Mouse (Mus musculus) neural tube, embryonic 13.5 days (tissue): ENCODE results near the gene Vmo1. TPM values are rescaled to one million over a fixed set of nuclear protein-coding genes. Genes with fewer than 3 reads are reported as not detected.
"Not testable (repeated sequence)": the region's sequence is repeated elsewhere in the genome, so short reads cannot be mapped to it uniquely, and the experiment has no call there.

Experiments
- ATAC-seq: fragments of 200-750 bp; cut with Nextera tagmentation; 2 replicates; pipeline ENCODE4 v1.8.0; 2017; ENCODE audit warnings: low read depth, mild to moderate bottlenecking, moderate TSS enrichment, moderate library complexity
- H3K27ac ChIP-seq: fragments of 300-500 bp; sonication (generic); replicated peaks from 2 replicates; pipeline ENCODE4 v1.5.1; 2015; ENCODE audit warnings: moderate library complexity, mild to moderate bottlenecking, inconsistent platforms
- H3K27me3 ChIP-seq: fragments of 300-500 bp; sonication (generic); 2 replicates; pipeline ENCODE4 v1.6.1; 2015; ENCODE audit warnings: mild to moderate bottlenecking, inconsistent platforms
- H3K36me3 ChIP-seq: fragments of 300-500 bp; sonication (generic); 2 replicates; pipeline ENCODE4 v1.6.1; 2015; ENCODE audit warnings: mild to moderate bottlenecking, inconsistent platforms
- H3K4me1 ChIP-seq: fragments of 300-500 bp; sonication (generic); replicated peaks from 2 replicates; pipeline ENCODE4 v1.6.1; 2015; ENCODE audit warnings: inconsistent platforms
- H3K4me2 ChIP-seq: fragments of 300-500 bp; sonication (generic); 2 replicates; pipeline ENCODE4 v1.6.1; 2015; ENCODE audit warnings: inconsistent platforms, mild to moderate bottlenecking, moderate library complexity
- H3K4me3 ChIP-seq: fragments of 300-500 bp; sonication (generic); 2 replicates; pipeline ENCODE4 v1.5.1; 2015; ENCODE audit warnings: mild to moderate bottlenecking, inconsistent platforms
- H3K9ac ChIP-seq: fragments of 300-500 bp; sonication (generic); 2 replicates; pipeline ENCODE4 v1.6.1; 2015; ENCODE audit warnings: moderate library complexity, mild to moderate bottlenecking, inconsistent platforms
- H3K9me3 ChIP-seq: fragments of 300-500 bp; sonication (generic); 2 replicates; pipeline ENCODE4 v1.6.1; 2016; ENCODE audit warnings: inconsistent platforms
- WGBS: fragments of 180-500 bp; shearing (Covaris S2); methylation state at CpG from one replicate; pipeline ENCODE4 v1.1.7; 2015; 5-methylcytosine and 5-hydroxymethylcytosine counted together
- polyA plus RNA-seq: library from polyadenylated mRNA; unstranded; fragments of >200 nt; fragmentation: Nextera tagmentation; extraction: Ambion mirVana; gene quantifications from 2 replicates; pipeline ENCODE4 v1.2.1, GENCODE M21; 2015

The Vmo1 gene
- polyA plus RNA-seq, 1 experiment from 2014 or later, result 0.31 TPM

DNA sequence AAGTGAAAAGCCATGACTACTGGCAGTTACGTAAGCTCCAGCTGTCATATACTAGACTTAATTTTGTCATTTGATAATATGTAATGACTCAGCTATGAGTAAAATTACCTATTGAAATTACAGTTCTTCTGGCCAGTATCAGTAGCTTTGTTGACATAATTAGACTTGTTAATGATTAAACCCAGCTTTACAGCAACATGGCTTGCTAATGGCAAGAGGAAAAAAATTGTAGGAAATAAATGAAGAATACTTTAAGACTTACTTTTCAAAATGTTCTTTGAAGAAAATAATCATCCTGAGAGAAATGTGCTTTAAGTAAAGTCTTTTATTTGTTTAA is 14.0 kb downstream of the Vmo1 start:
- no peaks in the 10 kb centered on the region for H3K9me3 ChIP-seq
- no peak overlapping the region for H3K9ac ChIP-seq
- no peaks in the 10 kb centered on the region for H3K4me1 ChIP-seq
- no peaks in the 10 kb centered on the region for H3K27me3 ChIP-seq
- no peak overlapping the region for H3K4me2 ChIP-seq
- no peaks in the 10 kb centered on the region for H3K36me3 ChIP-seq
- no peak overlapping the region for H3K27ac ChIP-seq
- no peak for ATAC-seq
- WGBS, result 98% methylated on average over 1 of the region's 1 CpGs
- H3K4me3 ChIP-seq, result no peak overlapping the region

DNA sequence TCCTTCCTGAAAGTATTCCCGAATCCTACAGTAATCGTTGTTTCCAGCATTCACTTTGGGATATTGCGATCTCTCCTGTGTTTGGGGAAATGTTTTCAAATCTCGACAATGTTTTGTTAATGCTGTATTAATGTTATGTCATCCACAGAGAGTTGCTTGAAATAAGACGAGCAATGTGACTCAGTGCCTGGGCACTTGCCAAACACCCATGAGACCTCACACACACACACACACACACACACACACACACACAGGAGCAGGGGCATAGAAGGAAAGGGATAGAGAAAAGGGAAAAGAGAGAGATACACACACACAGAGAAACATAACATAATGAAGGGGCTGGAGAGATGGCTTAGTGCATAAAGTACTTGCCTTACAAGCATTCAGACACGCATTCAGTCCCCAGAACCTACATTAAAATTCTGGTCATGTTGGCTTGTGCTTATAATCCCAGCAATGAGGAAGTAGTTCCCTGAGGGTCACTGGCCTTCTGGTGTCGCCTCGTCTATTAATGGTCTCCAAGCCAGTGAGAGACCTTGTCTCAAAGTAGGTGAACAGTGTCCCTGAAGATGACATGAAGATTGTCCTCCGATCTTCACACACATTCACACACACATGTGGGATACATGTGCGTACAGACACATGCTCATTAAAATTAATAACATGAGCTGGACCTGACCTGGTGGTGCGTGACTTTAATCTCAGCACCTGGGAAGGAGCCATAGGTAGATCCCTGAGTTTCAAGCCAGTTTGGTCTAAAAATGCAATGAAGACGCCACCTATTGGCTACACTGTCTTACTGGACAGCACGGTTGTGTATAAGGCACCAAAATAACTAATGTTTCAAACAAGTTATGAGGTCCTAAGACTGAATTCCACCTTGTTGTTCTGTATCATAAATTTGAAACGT is 14.6 kb downstream of the Vmo1 start:
- H3K4me3 ChIP-seq, result no peak overlapping the region
- ATAC-seq, result no peak
- H3K4me1 ChIP-seq, result no peaks in the 10 kb centered on the region
- 70% methylated on average over 14 of the region's 14 CpGs for WGBS
- no peak overlapping the region for H3K4me2 ChIP-seq
- no peaks in the 10 kb centered on the region for H3K27me3 ChIP-seq
- no peaks in the 10 kb centered on the region for H3K36me3 ChIP-seq
- no peak overlapping the region for H3K9ac ChIP-seq
- H3K9me3 ChIP-seq, result no peaks in the 10 kb centered on the region
- H3K27ac ChIP-seq, result no peak overlapping the region

DNA sequence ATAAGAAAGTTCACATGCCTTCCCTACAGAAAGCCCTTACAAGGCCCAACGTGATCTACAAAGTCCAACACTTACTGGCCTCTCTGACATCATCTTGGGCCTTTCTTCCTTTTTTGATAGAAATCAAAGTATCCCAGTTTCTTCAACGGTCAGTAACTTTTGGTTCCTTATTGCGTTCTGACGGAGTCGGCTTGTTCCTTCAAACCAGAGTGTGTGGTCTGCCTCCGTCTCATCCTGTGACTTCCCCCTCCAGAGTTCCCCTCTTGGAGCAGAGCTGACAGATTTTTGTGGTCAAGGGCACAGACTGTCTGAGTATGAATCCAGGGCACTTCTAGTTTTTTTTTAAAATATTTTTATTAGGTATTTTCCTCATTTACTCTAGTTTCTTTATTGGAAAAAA is 24.7 kb downstream of the Vmo1 start:
- H3K4me2 ChIP-seq, result no peak overlapping the region
- no peaks in the 10 kb centered on the region for H3K27me3 ChIP-seq
- no peak overlapping the region for H3K9ac ChIP-seq
- no peaks in the 10 kb centered on the region for H3K4me1 ChIP-seq
- no peaks in the 10 kb centered on the region for H3K36me3 ChIP-seq
- H3K9me3 ChIP-seq, result no peaks in the 10 kb centered on the region
- no peak overlapping the region for H3K4me3 ChIP-seq
- 90% methylated on average over 6 of the region's 6 CpGs for WGBS
- ATAC-seq, result no peak
- no peak overlapping the region for H3K27ac ChIP-seq

DNA sequence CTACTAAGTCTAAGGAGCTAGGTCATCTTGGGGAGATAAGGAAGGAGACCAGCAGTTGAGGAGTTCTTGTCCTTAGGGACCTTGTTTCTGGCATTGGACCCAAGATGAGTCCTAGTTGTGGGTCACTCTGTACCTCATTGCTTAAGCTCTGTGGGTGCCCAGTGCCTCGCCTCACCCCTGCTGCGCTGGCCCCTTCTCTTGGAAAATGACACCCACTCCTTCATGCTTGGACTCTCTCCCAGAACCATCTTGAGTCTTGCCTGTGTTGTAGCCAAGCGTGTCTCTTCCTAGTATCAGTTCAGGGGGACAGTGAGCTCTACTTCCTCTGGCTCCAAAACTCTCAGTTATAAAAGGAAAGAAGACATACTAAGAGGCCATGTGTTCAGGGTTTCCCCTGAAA is 25.3 kb downstream of the Vmo1 start:
- Histone ChIP-seq H3K36me3 (no peaks in the 10 kb centered on the region), H3K9me3 (no peaks in the 10 kb centered on the region), H3K9ac (no peak overlapping the region), H3K4me1 (no peaks in the 10 kb centered on the region), H3K27me3 (no peaks in the 10 kb centered on the region), H3K27ac (no peak overlapping the region), H3K4me2 (no peak overlapping the region), H3K4me3 (no peak overlapping the region)
- 78% methylated on average over 3 of the region's 3 CpGs for WGBS
- ATAC-seq, result no peak

DNA sequence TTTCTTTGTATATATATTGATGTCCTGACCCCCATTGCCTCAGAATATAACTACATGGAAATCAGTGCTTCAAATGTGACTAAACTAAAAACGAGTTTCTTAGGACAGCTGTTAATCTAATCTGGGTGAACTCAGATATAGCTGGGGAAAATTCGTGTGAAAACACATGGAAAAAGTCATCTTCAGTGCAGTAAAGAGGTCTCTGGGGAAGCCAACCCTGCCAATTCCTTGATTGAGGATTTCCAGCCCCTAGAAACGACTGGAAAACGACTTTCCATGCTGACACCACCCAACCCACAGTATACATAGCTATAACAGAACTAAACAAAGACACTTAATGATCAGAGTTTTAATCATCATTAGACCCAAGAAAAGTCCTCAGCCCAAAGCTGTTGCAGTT is 26.6 kb downstream of the Vmo1 start:
- Histone ChIP-seq H3K4me2 (no peak overlapping the region), H3K4me3 (no peak overlapping the region), H3K27me3 (no peaks in the 10 kb centered on the region), H3K9me3 (no peaks in the 10 kb centered on the region), H3K27ac (no peak overlapping the region), H3K4me1 (no peaks in the 10 kb centered on the region), H3K36me3 (no peaks in the 10 kb centered on the region), H3K9ac (no peak overlapping the region)
- 42% methylated on average over 4 of the region's 4 CpGs for WGBS
- no peak for ATAC-seq

DNA sequence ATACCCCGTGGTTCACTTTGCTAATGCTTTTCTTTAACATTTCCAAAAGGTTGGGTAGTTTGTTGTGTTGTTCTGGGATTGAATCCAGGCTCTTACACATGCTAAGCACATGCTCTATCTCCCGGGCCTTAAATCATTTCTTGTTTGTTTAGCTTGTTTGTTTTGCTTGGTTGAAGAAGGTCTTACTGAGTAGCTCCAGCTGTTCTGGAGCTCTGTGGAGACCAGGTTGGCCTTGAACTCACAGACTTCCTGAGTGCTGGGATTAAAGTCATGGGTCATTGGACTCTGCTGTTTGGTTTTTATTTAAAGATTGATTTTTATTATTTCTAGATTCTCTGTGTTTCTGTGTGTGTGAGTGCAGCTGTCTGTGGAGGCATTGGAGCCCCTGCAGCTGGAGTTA is 28.9 kb downstream of the Vmo1 start:
- Histone ChIP-seq H3K27ac (no peak overlapping the region), H3K9ac (no peak overlapping the region), H3K4me3 (no peak overlapping the region), H3K9me3 (no peaks in the 10 kb centered on the region), H3K36me3 (no peaks in the 10 kb centered on the region), H3K27me3 (no peaks in the 10 kb centered on the region), H3K4me2 (no peak overlapping the region), H3K4me1 (no peaks in the 10 kb centered on the region)
- WGBS, result 59% methylated on average over 2 of the region's 2 CpGs
- no peak for ATAC-seq

DNA sequence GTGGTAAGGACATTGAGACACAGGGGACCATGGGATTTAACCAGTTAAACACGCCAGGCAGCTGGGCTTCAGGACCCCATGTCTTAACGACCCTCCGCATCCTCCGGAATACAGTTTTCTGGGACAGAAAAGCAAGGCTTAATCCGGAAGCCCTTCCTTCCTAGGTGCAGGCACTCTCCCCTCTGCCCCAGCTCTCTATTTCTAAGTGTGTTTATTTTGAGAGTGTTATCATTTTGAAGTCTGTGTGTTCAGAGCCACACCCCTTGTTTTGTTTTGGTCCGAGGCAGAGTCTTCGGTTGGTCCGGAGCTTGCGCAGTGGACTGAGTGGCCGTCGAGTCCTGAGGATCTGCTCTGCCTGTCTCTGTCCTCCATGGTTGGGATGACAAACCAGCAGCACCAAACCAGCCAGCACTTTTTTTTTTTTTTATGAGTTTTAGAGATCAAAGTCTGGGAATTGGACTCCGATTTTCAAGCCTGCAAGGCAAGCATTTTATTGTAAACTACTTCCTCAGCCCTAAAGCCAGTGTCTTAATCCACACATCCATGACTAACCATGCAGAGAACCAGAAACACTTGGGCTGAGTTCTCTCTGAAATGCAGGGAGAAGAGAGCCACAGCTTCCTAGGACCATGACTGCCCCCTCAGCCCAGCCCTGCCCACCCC is 39.4 kb downstream of the Vmo1 start:
- no peak for ATAC-seq
- Histone ChIP-seq H3K27ac (no peak overlapping the region), H3K27me3 (no peaks in the 10 kb centered on the region), H3K9me3 (no peaks in the 10 kb centered on the region), H3K4me3 (no peak overlapping the region), H3K4me2 (no peak overlapping the region), H3K36me3 (no peaks in the 10 kb centered on the region), H3K9ac (no peak overlapping the region), H3K4me1 (no peaks in the 10 kb centered on the region)
- 84% methylated on average over 12 of the region's 12 CpGs for WGBS

DNA sequence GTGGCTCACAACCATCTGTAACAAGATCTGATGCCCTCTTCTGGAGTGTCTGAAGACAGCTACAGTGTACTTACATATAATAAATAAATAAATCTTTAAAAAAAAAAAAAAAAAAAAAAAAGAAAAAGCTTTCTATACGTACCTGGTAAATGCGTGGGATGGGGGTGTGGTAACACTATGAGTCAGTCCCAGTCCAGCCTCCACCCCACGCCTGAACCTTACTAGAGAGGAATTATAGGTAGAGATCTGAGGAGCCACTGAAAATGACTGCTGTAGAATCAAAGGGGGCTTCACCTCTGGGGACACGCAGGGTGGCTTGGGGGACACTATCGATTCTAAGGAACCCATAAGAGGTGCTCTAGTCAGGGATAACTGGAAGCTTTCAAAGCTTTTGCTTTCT is 41.1 kb downstream of the Vmo1 start:
- H3K9ac ChIP-seq, H3K9me3 ChIP-seq, H3K4me3 ChIP-seq, H3K4me1 ChIP-seq, H3K36me3 ChIP-seq, H3K27ac ChIP-seq, H3K27me3 ChIP-seq, ATAC-seq, H3K4me2 ChIP-seq: not testable (repeated sequence)
- 92% methylated on average over 5 of the region's 5 CpGs for WGBS

DNA sequence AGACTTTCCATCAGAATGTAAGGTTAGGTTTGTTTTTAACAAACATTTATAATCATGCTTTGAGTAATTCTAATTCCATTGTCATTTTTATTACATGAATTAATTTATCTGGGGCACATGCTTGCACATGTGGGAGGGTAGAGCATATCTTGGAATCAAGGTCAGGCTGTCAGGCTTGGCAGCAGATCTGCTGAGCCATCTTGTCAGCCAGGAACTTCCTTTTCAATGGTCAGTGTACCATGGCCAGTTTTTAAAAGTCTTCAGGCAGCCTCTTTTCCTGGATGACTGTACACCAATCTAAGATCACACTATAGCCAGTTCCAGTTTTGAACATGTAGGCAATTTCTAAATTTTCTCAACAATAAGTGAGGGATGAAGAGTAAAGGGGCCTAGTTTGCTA is 41.7 kb downstream of the Vmo1 start:
- Histone ChIP-seq H3K4me3 (no peak overlapping the region), H3K27ac (no peak overlapping the region), H3K4me2 (no peak overlapping the region), H3K9ac (no peak overlapping the region), H3K9me3 (no peaks in the 10 kb centered on the region), H3K36me3 (no peaks in the 10 kb centered on the region), H3K27me3 (no peaks in the 10 kb centered on the region), H3K4me1 (no peaks in the 10 kb centered on the region)
- no peak for ATAC-seq

DNA sequence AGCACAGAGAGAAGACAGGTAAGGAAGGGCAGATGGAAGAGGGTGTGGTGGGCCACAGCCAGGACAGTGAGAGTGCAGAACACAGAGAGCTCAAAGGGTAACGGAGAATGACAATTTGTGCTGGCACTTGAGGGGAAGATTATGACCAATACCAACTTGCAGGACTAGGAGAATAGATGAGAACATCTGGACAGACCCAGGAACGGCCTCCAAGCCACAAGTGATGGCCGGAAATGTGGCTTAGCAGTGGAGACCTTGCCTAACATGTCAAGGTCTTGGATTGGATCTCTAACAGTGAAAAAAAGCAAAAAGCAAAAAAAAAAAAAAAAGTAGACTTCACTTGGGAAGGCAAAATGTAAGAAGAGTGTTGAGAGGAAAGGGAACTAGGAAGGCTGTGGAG is 44.7 kb downstream of the Vmo1 start:
- Histone ChIP-seq H3K27me3 (peaks cover 26% of the 10 kb centered on the region), H3K4me2 (no peak overlapping the region), H3K4me1 (peaks cover 13% of the 10 kb centered on the region), H3K4me3 (no peak overlapping the region), H3K9ac (no peak overlapping the region), H3K9me3 (no peaks in the 10 kb centered on the region), H3K36me3 (no peaks in the 10 kb centered on the region), H3K27ac (no peak overlapping the region)
- 85% methylated on average over 3 of the region's 3 CpGs for WGBS
- no peak for ATAC-seq

DNA sequence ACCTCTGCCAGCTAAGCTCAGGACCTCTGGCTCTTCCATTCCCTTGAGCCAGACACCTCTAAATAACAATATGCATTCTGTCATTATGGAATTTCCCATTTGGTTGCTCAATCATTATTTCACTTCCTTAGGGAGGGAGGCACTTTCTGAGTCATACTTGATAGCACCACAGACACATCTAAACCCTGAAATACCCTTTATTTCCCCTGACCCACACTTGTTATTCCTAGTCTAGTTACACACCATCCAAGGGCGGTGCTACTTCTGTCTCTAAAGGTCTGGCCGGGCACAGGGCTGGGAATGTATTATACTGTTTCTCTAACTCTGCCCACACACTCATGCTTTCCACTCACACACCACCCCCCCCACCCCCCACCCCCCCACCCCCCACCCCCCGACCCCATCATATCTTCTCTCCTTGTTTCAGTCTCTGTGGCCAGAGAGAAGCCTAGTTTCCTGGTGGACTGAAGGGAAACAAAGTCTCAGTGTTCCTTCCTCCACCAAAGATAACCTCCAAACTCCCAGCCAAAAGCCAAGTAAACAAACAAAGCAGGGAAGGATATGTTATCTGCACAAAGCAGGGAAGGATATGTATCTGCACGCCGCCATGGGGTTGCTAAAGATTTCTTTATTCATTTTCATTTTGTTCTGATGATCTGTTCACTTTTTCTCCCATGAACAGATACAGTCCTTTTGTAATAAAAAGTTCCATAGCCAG is 46.4 kb downstream of the Vmo1 start:
- ATAC-seq, result no peak
- no peak overlapping the region for H3K4me3 ChIP-seq
- H3K9ac ChIP-seq, result no peak overlapping the region
- peaks cover 43% of the 10 kb centered on the region for H3K27me3 ChIP-seq
- WGBS, result 94% methylated on average over 5 of the region's 5 CpGs
- no peaks in the 10 kb centered on the region for H3K9me3 ChIP-seq
- peaks cover 13% of the 10 kb centered on the region for H3K4me1 ChIP-seq
- no peak overlapping the region for H3K4me2 ChIP-seq
- H3K27ac ChIP-seq, result no peak overlapping the region
- H3K36me3 ChIP-seq, result no peaks in the 10 kb centered on the region

DNA sequence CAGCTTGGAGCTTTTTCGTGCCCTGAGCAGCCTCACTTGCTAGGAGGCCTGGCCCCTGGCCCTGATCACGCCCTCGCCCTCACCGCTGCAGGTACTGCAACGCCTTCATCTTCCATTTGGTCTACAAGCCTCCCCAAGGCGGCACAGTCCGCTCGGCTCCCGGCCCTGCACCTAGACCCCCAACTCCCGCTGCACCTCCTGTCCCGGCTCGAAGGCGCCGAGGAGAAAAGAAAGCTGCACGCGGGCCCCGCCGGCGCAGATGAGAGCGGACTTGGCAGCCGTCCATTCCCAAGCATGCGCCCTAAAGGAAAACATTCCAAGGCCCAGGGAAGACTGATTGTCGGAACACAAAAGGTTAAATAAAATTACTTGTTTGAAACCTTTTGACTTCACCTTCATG is 48.6 kb downstream of the Vmo1 start:
- Histone ChIP-seq H3K4me3 (0 out of 2 replicates have a peak overlapping the region, but pooled peaks have one; percentile 12), H3K4me1 (peaks cover 13% of the 10 kb centered on the region), H3K9ac (peak overlapping the region; percentile 42; the same call in 1 of the 2 replicates), H3K27me3 (peaks cover 65% of the 10 kb centered on the region), H3K9me3 (no peaks in the 10 kb centered on the region), H3K4me2 (peak overlapping the region; percentile 46), H3K36me3 (no peaks in the 10 kb centered on the region), H3K27ac (no peak overlapping the region)
- WGBS, result 12% methylated on average over 23 of the region's 23 CpGs
- ATAC-seq, result no peak
